In genomic region chr3:97748789-97749188, GRCm38 (mm10) we compare ENCODE assay signal across 22 mouse cellular contexts.
"Had no signal": no experiment of that assay in that cellular context is flagged by ENCODE, and none has a peak within 500 bp of the region (broad histone marks: within the 10 kb centered on the region; RNA-seq: fewer than 3 reads in every experiment).

No protein-coding gene starts in this region.

- H3K9ac ChIP-seq: limb, embryonic 13.5 days; liver, embryonic 13.5 days; lung, embryonic 15.5 days; midbrain, embryonic 12.5 days; midbrain, embryonic 15.5 days; neural tube, embryonic 12.5 days; neural tube, embryonic 15.5 days; stomach, embryonic 15.5 days had no signal

- H3K27ac ChIP-seq: layer of hippocampus, adult 2 months; limb, embryonic 10.5 days; limb, embryonic 13.5 days; liver, embryonic 13.5 days; lung, embryonic 15.5 days; midbrain, embryonic 12.5 days; midbrain, embryonic 15.5 days; neural tube, embryonic 12.5 days; neural tube, embryonic 15.5 days; stomach, embryonic 15.5 days had no signal

- H3K4me1 ChIP-seq: limb, embryonic 10.5 days; limb, embryonic 13.5 days; liver, embryonic 13.5 days; lung, embryonic 15.5 days; megakaryocyte, embryonic 14.5 days; midbrain, embryonic 12.5 days; midbrain, embryonic 15.5 days; neural tube, embryonic 12.5 days; neural tube, embryonic 15.5 days; stomach, embryonic 15.5 days had no signal

- H3K27me3 ChIP-seq: limb, embryonic 13.5 days; liver, embryonic 13.5 days; lung, embryonic 15.5 days; megakaryocyte, embryonic 14.5 days; midbrain, embryonic 12.5 days; midbrain, embryonic 15.5 days; neural tube, embryonic 12.5 days; neural tube, embryonic 15.5 days; stomach, embryonic 15.5 days had no signal

- H3K4me3 ChIP-seq: layer of hippocampus, adult 2 months; limb, embryonic 10.5 days; limb, embryonic 13.5 days; liver, embryonic 13.5 days; lung, embryonic 15.5 days; megakaryocyte, embryonic 14.5 days; midbrain, embryonic 12.5 days; midbrain, embryonic 15.5 days; neural tube, embryonic 12.5 days; neural tube, embryonic 15.5 days; stomach, embryonic 15.5 days had no signal

- DNase-seq: kidney, adult 18-20 months; kidney, adult 9 months; kidney, postnatal 14 days; layer of hippocampus, adult 9-11 months; liver; liver, embryonic 13.5 days; retina, postnatal 1 day; right cerebral cortex, postnatal 25 days; spleen, adult 18-20 months; thymus, postnatal 25 days had no signal

- ATAC-seq: inflammation-experienced regulatory T-cells, adult 6 months; intestine, embryonic 16.5 days; midbrain, embryonic 15.5 days had no signal

- H3K9me3 ChIP-seq: limb, embryonic 10.5 days; limb, embryonic 13.5 days; liver, embryonic 13.5 days; lung, embryonic 15.5 days; megakaryocyte, embryonic 14.5 days; midbrain, embryonic 12.5 days; midbrain, embryonic 15.5 days; neural tube, embryonic 12.5 days; neural tube, embryonic 15.5 days; stomach, embryonic 15.5 days had no signal

- H3K4me2 ChIP-seq: limb, embryonic 13.5 days; liver, embryonic 13.5 days; lung, embryonic 15.5 days; midbrain, embryonic 12.5 days; midbrain, embryonic 15.5 days; neural tube, embryonic 12.5 days; neural tube, embryonic 15.5 days; stomach, embryonic 15.5 days had no signal
